Mouse (Mus musculus): ENCODE results near the gene Pus10. TPM values are rescaled to one million over a fixed set of nuclear protein-coding genes. Genes with fewer than 3 reads are reported as not detected.

The Pus10 gene
- total RNA-seq, 2 experiments from 2014 or later, result 15.5 to 16.9 TPM

- Histone ChIP-seq H3K4me3 (peak overlapping the region; percentile 93), H3K27ac (peak overlapping the region; percentile 100)
- DNase-seq, result peak; percentile 24
- no peak for TF ChIP-seq CTCF (IDR thresholded peaks at IDR 0.05)
- intact Hi-C loops (cut with DNase I), result loop anchor here (2.0 kb wide), 2 partner anchors 107 to 123 kb away; partner anchors contain the start of genes Papolg, Pex13 and Pus10
Observed at GRCm38 (mm10) chr11:23771507-23772097, 106.1 kb downstream of the Pus10 start.

- intact Hi-C loops (cut with DNase I), result no loop called here
- no peak for TF ChIP-seq CTCF (IDR thresholded peaks at IDR 0.05)
- DNase-seq, result no peak
- Histone ChIP-seq H3K27ac (no peak overlapping the region), H3K4me3 (no peak overlapping the region)
Observed at GRCm38 (mm10) chr11:23772471-23772870, 107.0 kb downstream of the Pus10 start.

GRCm38 (mm10) chr11:23778787-23779201 lies 113.3 kb downstream of the Pus10 start:
- intact Hi-C loops (cut with DNase I), result no loop called here
- no peak overlapping the region for H3K4me3 ChIP-seq
- H3K27ac ChIP-seq, result no peak overlapping the region
- no peak for TF ChIP-seq CTCF (IDR thresholded peaks at IDR 0.05)
- DNase-seq, result no peak

GRCm38 (mm10) chr11:23782038-23782437 lies 116.6 kb downstream of the Pus10 start:
- TF ChIP-seq CTCF (IDR thresholded peaks at IDR 0.05), result no peak
- DNase-seq, result no peak
- intact Hi-C loops (cut with DNase I), result no loop called here
- no peak overlapping the region for H3K4me3 ChIP-seq
- H3K27ac ChIP-seq, result no peak overlapping the region

Other genes with a start within 250 kb of the Pus10 start
- gene Ahsa2, start 167.6 kb upstream of the Pus10 start, total RNA-seq (2021), result 10 to 100 TPM; 37.7 to 44.7 TPM
- not detected for gene 1700093K21Rik, start 144.5 kb upstream of the Pus10 start, total RNA-seq (2021)
- gene 0610010F05Rik, start 32.0 kb upstream of the Pus10 start, total RNA-seq (2021), result 10 to 100 TPM; 12.4 to 14.2 TPM
- 10 to 100 TPM; 19.6 to 27.0 TPM for gene Pex13, start 285 bp downstream of the Pus10 start, total RNA-seq (2021)
- gene Rel, start 105.3 kb downstream of the Pus10 start, total RNA-seq (2021), result 1 to 10 TPM; 3.1 to 3.8 TPM
- 1 to 10 TPM; 4.7 TPM for gene Papolg, start 229.6 kb downstream of the Pus10 start, total RNA-seq (2021)